Mouse (Mus musculus) bone marrow macrophage, adult 2 months (primary cell): ENCODE results near the gene M1ap. TPM values are rescaled to one million over a fixed set of nuclear protein-coding genes. Genes with fewer than 3 reads are reported as not detected.

ENCODE experiments used
- H3K27ac ChIP-seq: 2 replicates; pipeline ENCODE4 v1.5.1; 2012; ENCODE audit warnings: low read depth, low read length; ENCODE audit not compliant: insufficient read depth
- H3K4me1 ChIP-seq: 2 replicates; pipeline ENCODE4 v1.6.1; 2012; ENCODE audit warnings: low read length; ENCODE audit not compliant: control insufficient read depth, insufficient read depth
- H3K4me3 ChIP-seq: 2 replicates; pipeline ENCODE4 v1.5.1; 2012; ENCODE audit warnings: mild to moderate bottlenecking, low read length, moderate library complexity; ENCODE audit not compliant: insufficient read depth
- CTCF ChIP-seq: IDR thresholded peaks from 2 replicates; pipeline ENCODE4 v1.5.1; 2012; ENCODE audit warnings: low read depth, mild to moderate bottlenecking, low read length, moderate library complexity
- POLR2A ChIP-seq: IDR thresholded peaks from 2 replicates; pipeline ENCODE4 v1.6.1; 2012; ENCODE audit warnings: mild to moderate bottlenecking, low read depth, low read length, borderline replicate concordance
- polyA plus RNA-seq: library from polyadenylated mRNA; stranded (reverse); fragments of >200 nt; gene quantifications from 2 replicates; pipeline ENCODE4 v1.2.4, GENCODE M21; 2012; ENCODE audit not compliant: missing spikeins, insufficient read depth, insufficient read length

Gene M1ap
- polyA plus RNA-seq, 1 experiment, result 2.4 TPM

GRCm38 (mm10) chr6:83017190-83017589 is 70.5 kb downstream of the M1ap start:
- no peak for TF ChIP-seq POLR2A
- TF ChIP-seq CTCF, result no peak
- H3K4me1 ChIP-seq, result peaks cover 36% of the 10 kb centered on the region
- peak overlapping the region; percentile 28; the same call in 1 of the 2 replicates for H3K4me3 ChIP-seq
- peak overlapping the region; percentile 88 for H3K27ac ChIP-seq

- Histone ChIP-seq H3K4me1 (peaks cover 28% of the 10 kb centered on the region), H3K27ac (no peak overlapping the region), H3K4me3 (no peak overlapping the region)
- TF ChIP-seq POLR2A (no peak), CTCF (no peak)
These were observed 72.3 kb downstream of the M1ap start for GRCm38 (mm10) chr6:83019044-83019443.

- Histone ChIP-seq H3K4me3 (no peak overlapping the region), H3K4me1 (peaks cover 34% of the 10 kb centered on the region), H3K27ac (no peak overlapping the region)
- no peak for TF ChIP-seq CTCF
- no peak for TF ChIP-seq POLR2A
These were observed 73.4 kb downstream of the M1ap start for GRCm38 (mm10) chr6:83020121-83020520.

- H3K4me3 ChIP-seq, result no peak overlapping the region
- H3K27ac ChIP-seq, result no peak overlapping the region
- no peak for TF ChIP-seq CTCF
- no peak for TF ChIP-seq POLR2A
- H3K4me1 ChIP-seq, result peaks cover 35% of the 10 kb centered on the region
These were observed 74.3 kb downstream of the M1ap start for GRCm38 (mm10) chr6:83020836-83021593.

- H3K4me1 ChIP-seq, result peaks cover 27% of the 10 kb centered on the region
- no peak overlapping the region for H3K27ac ChIP-seq
- H3K4me3 ChIP-seq, result no peak overlapping the region
- no peak for TF ChIP-seq CTCF
- TF ChIP-seq POLR2A, result no peak
These were observed 76.3 kb downstream of the M1ap start for GRCm38 (mm10) chr6:83023008-83023407.

- Histone ChIP-seq H3K4me1 (peaks cover 27% of the 10 kb centered on the region), H3K4me3 (no peak overlapping the region), H3K27ac (no peak overlapping the region)
- no peak for TF ChIP-seq POLR2A
- TF ChIP-seq CTCF, result no peak
These were observed 77.1 kb downstream of the M1ap start for GRCm38 (mm10) chr6:83023786-83024185.

- no peak overlapping the region for H3K4me3 ChIP-seq
- H3K4me1 ChIP-seq, result peaks cover 27% of the 10 kb centered on the region
- TF ChIP-seq CTCF, result no peak
- TF ChIP-seq POLR2A, result no peak
- no peak overlapping the region for H3K27ac ChIP-seq
These were observed 77.7 kb downstream of the M1ap start for GRCm38 (mm10) chr6:83024421-83024820.

GRCm38 (mm10) chr6:83025221-83025620 is 78.5 kb downstream of the M1ap start:
- Histone ChIP-seq H3K4me1 (peaks cover 27% of the 10 kb centered on the region), H3K4me3 (no peak overlapping the region), H3K27ac (no peak overlapping the region)
- no peak for TF ChIP-seq POLR2A
- no peak for TF ChIP-seq CTCF

GRCm38 (mm10) chr6:83027293-83027692 is 80.6 kb downstream of the M1ap start:
- Histone ChIP-seq H3K27ac (no peak overlapping the region), H3K4me3 (no peak overlapping the region), H3K4me1 (peaks cover 22% of the 10 kb centered on the region)
- no peak for TF ChIP-seq POLR2A
- no peak for TF ChIP-seq CTCF

GRCm38 (mm10) chr6:83027706-83028105 is 81.0 kb downstream of the M1ap start:
- Histone ChIP-seq H3K4me3 (no peak overlapping the region), H3K27ac (no peak overlapping the region), H3K4me1 (peaks cover 22% of the 10 kb centered on the region)
- TF ChIP-seq POLR2A (no peak), CTCF (no peak)
